Mouse (Mus musculus): ENCODE measurements at regions not wholly inside any gene's neighbourhood (a gene's known extent, or its start where the extent isn't known, plus 50 kb on each side); places are given as distances from the start of the nearest gene placed in this dataset.

GRCm38 (mm10) chr5:33548800-33549199, 80.6 kb downstream of the Fam53a start:
- DNase-seq (ENCODE audit: low spot score) (no peak), ATAC-seq (replicated peaks; ENCODE audit: low FRiP score, low TSS enrichment, low read depth) (no peak)
- H3K27me3 ChIP-seq (replicated peaks; ENCODE audit: control insufficient read depth, insufficient read depth, low read length): no peaks in the 10 kb centered on the region
- WGBS: 58% methylated on average over 2 of the region's 2 CpGs
- no peak overlapping the region for H3K27ac ChIP-seq (ENCODE audit: low read depth)
- no peak overlapping the region for H3K4me2 ChIP-seq (ENCODE audit: low read length)
- H3K4me3 ChIP-seq (ENCODE audit: low read depth, low read length): no peak overlapping the region
- H3K9ac ChIP-seq (ENCODE audit: low read length): no peak overlapping the region
- no peaks in the 10 kb centered on the region for H3K4me1 ChIP-seq (replicated peaks; ENCODE audit: control insufficient read depth, insufficient read depth, low read length)
- no peaks in the 10 kb centered on the region for H3K9me3 ChIP-seq (ENCODE audit: control insufficient read depth, low read length)
- no peaks in the 10 kb centered on the region for H3K36me3 ChIP-seq (ENCODE audit: control insufficient read depth, insufficient read depth, low read length)

DNA sequence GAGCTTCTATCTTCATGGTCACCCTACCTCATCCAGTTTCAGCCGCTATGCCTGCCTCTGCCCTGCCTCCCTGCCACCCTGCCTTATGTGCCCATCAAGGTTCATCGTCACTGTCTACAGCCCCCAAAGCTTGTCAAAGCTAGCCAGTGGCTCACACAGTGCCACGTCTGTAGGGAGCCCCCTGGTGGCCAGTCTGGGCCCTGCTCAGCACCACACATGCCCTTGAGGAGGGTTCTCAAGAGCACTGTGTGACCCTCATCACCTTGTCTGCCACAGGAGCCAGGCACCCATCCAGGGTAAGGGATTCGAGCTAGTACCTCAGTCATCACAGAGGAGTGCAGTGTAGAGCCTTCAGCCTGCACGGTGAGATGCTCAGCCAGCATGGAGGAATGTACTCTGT, 86.1 kb downstream of the Fam53a start:
- H3K4me3 ChIP-seq (ENCODE audit: low read depth, low read length): no peak overlapping the region
- peak; percentile 54; the same call in 1 of the 2 replicates for ATAC-seq (replicated peaks; ENCODE audit: low FRiP score, low TSS enrichment, low read depth)
- no peak overlapping the region for H3K9ac ChIP-seq (ENCODE audit: low read length)
- DNase-seq (ENCODE audit: low spot score): peak; percentile 81
- H3K27me3 ChIP-seq (replicated peaks; ENCODE audit: control insufficient read depth, insufficient read depth, low read length): peaks cover 19% of the 10 kb centered on the region
- H3K36me3 ChIP-seq (ENCODE audit: control insufficient read depth, insufficient read depth, low read length): no peaks in the 10 kb centered on the region
- no peak overlapping the region for H3K27ac ChIP-seq (ENCODE audit: low read depth)
- no peaks in the 10 kb centered on the region for H3K9me3 ChIP-seq (ENCODE audit: control insufficient read depth, low read length)
- 16% methylated on average over 5 of the region's 5 CpGs for WGBS
- no peak overlapping the region for H3K4me2 ChIP-seq (ENCODE audit: low read length)
- no peaks in the 10 kb centered on the region for H3K4me1 ChIP-seq (replicated peaks; ENCODE audit: control insufficient read depth, insufficient read depth, low read length)

DNA sequence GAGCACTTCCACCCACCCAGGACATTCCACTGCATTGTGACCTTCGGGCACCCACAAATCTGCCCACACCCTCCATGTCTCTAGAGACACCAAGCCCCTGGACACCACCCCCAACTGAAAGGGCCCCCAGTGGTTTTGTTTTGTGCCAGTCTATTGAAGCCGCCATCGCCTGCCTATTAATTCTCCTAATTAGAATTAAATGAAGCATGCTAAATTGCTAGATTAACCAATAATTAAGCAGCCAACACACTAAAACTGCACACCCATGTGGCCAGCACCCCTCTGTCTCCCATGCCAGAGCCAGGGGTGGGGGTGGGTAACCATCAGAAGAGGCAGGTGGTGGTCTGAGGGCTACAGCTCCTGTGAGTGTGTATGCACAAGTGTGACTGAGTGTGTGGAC, 86.8 kb downstream of the Fam53a start:
- Histone ChIP-seq H3K4me3 (ENCODE audit: low read depth, low read length) (no peak overlapping the region), H3K9me3 (ENCODE audit: control insufficient read depth, low read length) (no peaks in the 10 kb centered on the region), H3K36me3 (ENCODE audit: control insufficient read depth, insufficient read depth, low read length) (no peaks in the 10 kb centered on the region), H3K27me3 (replicated peaks; ENCODE audit: control insufficient read depth, insufficient read depth, low read length) (peaks cover 19% of the 10 kb centered on the region), H3K4me2 (ENCODE audit: low read length) (no peak overlapping the region), H3K9ac (ENCODE audit: low read length) (no peak overlapping the region), H3K4me1 (replicated peaks; ENCODE audit: control insufficient read depth, insufficient read depth, low read length) (no peaks in the 10 kb centered on the region), H3K27ac (ENCODE audit: low read depth) (no peak overlapping the region)
- 96% methylated on average over 3 of the region's 3 CpGs for WGBS
- ATAC-seq (replicated peaks; ENCODE audit: low FRiP score, low TSS enrichment, low read depth): no peak
- no peak for DNase-seq (ENCODE audit: low spot score)

DNA sequence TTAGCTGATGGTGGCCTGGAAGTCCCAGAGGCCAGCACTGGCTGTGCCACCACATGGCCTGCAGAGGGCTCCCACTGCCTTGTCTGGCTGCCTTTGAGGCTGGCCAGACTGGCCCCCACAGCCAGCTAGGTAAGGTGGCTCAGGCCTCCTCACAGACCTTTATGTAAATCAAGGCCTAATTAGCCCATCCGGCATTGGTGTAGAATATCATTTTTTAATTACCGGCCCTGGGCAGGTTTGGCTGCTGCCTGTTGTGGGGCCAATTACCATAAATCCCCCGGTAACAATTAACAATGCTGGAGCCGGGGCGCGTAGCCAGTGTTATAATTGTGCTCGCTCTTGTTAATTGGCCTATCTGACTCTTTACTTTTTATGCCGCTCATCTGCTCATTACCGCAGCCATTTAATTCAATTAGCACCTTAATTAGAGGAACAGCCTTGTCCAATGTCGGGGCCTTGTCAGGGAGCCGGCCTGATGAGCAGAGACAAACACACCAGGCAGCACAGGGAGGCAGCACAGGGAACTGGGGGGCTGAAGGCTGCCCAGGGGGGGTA, 87.4 kb downstream of the Fam53a start:
- Histone ChIP-seq H3K36me3 (ENCODE audit: control insufficient read depth, insufficient read depth, low read length) (no peaks in the 10 kb centered on the region), H3K27ac (ENCODE audit: low read depth) (no peak overlapping the region), H3K9ac (ENCODE audit: low read length) (no peak overlapping the region), H3K4me3 (ENCODE audit: low read depth, low read length) (no peak overlapping the region), H3K4me1 (replicated peaks; ENCODE audit: control insufficient read depth, insufficient read depth, low read length) (no peaks in the 10 kb centered on the region), H3K9me3 (ENCODE audit: control insufficient read depth, low read length) (no peaks in the 10 kb centered on the region), H3K27me3 (replicated peaks; ENCODE audit: control insufficient read depth, insufficient read depth, low read length) (peaks cover 19% of the 10 kb centered on the region), H3K4me2 (ENCODE audit: low read length) (no peak overlapping the region)
- 74% methylated on average over 11 of the region's 11 CpGs for WGBS
- DNase-seq (ENCODE audit: low spot score) (no peak), ATAC-seq (replicated peaks; ENCODE audit: low FRiP score, low TSS enrichment, low read depth) (no peak)

GRCm38 (mm10) chr5:33540259-33540658, 89.2 kb downstream of the Fam53a start:
- H3K9ac ChIP-seq (ENCODE audit: low read length): no peak overlapping the region
- peaks cover 19% of the 10 kb centered on the region for H3K27me3 ChIP-seq (replicated peaks; ENCODE audit: control insufficient read depth, insufficient read depth, low read length)
- H3K4me2 ChIP-seq (ENCODE audit: low read length): no peak overlapping the region
- WGBS: 43% methylated on average over 23 of the region's 23 CpGs
- ATAC-seq (replicated peaks; ENCODE audit: low FRiP score, low TSS enrichment, low read depth) (no peak), DNase-seq (ENCODE audit: low spot score) (no peak)
- H3K4me3 ChIP-seq (ENCODE audit: low read depth, low read length): 0 out of 2 replicates have a peak overlapping the region, but pooled peaks have one; percentile 1
- no peak overlapping the region for H3K27ac ChIP-seq (ENCODE audit: low read depth)
- no peaks in the 10 kb centered on the region for H3K36me3 ChIP-seq (ENCODE audit: control insufficient read depth, insufficient read depth, low read length)
- H3K9me3 ChIP-seq (ENCODE audit: control insufficient read depth, low read length): no peaks in the 10 kb centered on the region
- no peaks in the 10 kb centered on the region for H3K4me1 ChIP-seq (replicated peaks; ENCODE audit: control insufficient read depth, insufficient read depth, low read length)

DNA sequence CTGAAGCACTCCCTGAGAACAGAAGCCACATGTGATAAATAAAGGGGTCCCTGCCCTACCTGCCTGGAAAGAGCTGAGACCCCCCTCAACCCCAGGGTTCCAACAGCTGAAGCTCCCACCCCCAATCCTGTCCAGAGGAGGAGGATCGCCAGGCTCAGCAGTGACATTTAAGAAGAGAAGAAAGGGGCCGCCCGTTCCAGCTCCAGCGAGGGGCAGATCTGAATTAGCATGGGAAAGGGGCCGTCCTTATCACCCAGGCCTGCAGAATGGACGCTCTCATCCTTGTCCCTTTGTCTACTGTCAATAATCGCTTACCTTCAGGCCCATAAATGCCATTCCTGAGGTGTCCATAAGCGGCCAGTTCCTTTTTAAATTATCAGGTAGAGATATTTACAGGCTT, 92.0 kb downstream of the Fam53a start:
- DNase-seq (ENCODE audit: low spot score) (no peak), ATAC-seq (replicated peaks; ENCODE audit: low FRiP score, low TSS enrichment, low read depth) (no peak)
- no peaks in the 10 kb centered on the region for H3K9me3 ChIP-seq (ENCODE audit: control insufficient read depth, low read length)
- WGBS: 25% methylated on average over 8 of the region's 8 CpGs
- H3K27me3 ChIP-seq (replicated peaks; ENCODE audit: control insufficient read depth, insufficient read depth, low read length): peaks cover 29% of the 10 kb centered on the region
- no peaks in the 10 kb centered on the region for H3K36me3 ChIP-seq (ENCODE audit: control insufficient read depth, insufficient read depth, low read length)
- no peak overlapping the region for H3K27ac ChIP-seq (ENCODE audit: low read depth)
- H3K9ac ChIP-seq (ENCODE audit: low read length): no peak overlapping the region
- no peaks in the 10 kb centered on the region for H3K4me1 ChIP-seq (replicated peaks; ENCODE audit: control insufficient read depth, insufficient read depth, low read length)
- H3K4me2 ChIP-seq (ENCODE audit: low read length): no peak overlapping the region
- no peak overlapping the region for H3K4me3 ChIP-seq (ENCODE audit: low read depth, low read length)

- Histone ChIP-seq H3K9me3 (ENCODE audit: control insufficient read depth, low read length) (no peaks in the 10 kb centered on the region), H3K27ac (ENCODE audit: low read depth) (no peak overlapping the region), H3K4me1 (replicated peaks; ENCODE audit: control insufficient read depth, insufficient read depth, low read length) (no peaks in the 10 kb centered on the region), H3K36me3 (ENCODE audit: control insufficient read depth, insufficient read depth, low read length) (no peaks in the 10 kb centered on the region), H3K4me2 (ENCODE audit: low read length) (no peak overlapping the region), H3K9ac (ENCODE audit: low read length) (no peak overlapping the region), H3K4me3 (ENCODE audit: low read depth, low read length) (no peak overlapping the region), H3K27me3 (replicated peaks; ENCODE audit: control insufficient read depth, insufficient read depth, low read length) (peaks cover 29% of the 10 kb centered on the region)
- WGBS: 57% methylated on average over 4 of the region's 4 CpGs
- no peak for ATAC-seq (replicated peaks; ENCODE audit: low FRiP score, low TSS enrichment, low read depth)
- no peak for DNase-seq (ENCODE audit: low spot score)
Observed at GRCm38 (mm10) chr5:33537017-33537416, 92.4 kb downstream of the Fam53a start.

- Histone ChIP-seq H3K4me2 (ENCODE audit: low read length) (no peak overlapping the region), H3K4me1 (replicated peaks; ENCODE audit: control insufficient read depth, insufficient read depth, low read length) (no peaks in the 10 kb centered on the region), H3K9ac (ENCODE audit: low read length) (no peak overlapping the region), H3K27ac (ENCODE audit: low read depth) (no peak overlapping the region), H3K27me3 (replicated peaks; ENCODE audit: control insufficient read depth, insufficient read depth, low read length) (peaks cover 29% of the 10 kb centered on the region), H3K36me3 (ENCODE audit: control insufficient read depth, insufficient read depth, low read length) (no peaks in the 10 kb centered on the region), H3K4me3 (ENCODE audit: low read depth, low read length) (no peak overlapping the region), H3K9me3 (ENCODE audit: control insufficient read depth, low read length) (no peaks in the 10 kb centered on the region)
- DNase-seq (ENCODE audit: low spot score) (no peak), ATAC-seq (replicated peaks; ENCODE audit: low FRiP score, low TSS enrichment, low read depth) (no peak)
- 76% methylated on average over 4 of the region's 4 CpGs for WGBS
Observed at GRCm38 (mm10) chr5:33536261-33536660, 93.2 kb downstream of the Fam53a start.

- DNase-seq (ENCODE audit: low spot score): no peak
Observed at GRCm38 (mm10) chr5:33535145-33536010, 94.1 kb downstream of the Fam53a start.

More at GRCm38 (mm10) chr5:33535145-33536010, 94.1 kb downstream of the Fam53a start:
- no peak overlapping the region for H3K27ac ChIP-seq (ENCODE audit: low read depth)
- H3K9ac ChIP-seq (ENCODE audit: low read length): no peak overlapping the region
- H3K36me3 ChIP-seq (ENCODE audit: control insufficient read depth, insufficient read depth, low read length): no peaks in the 10 kb centered on the region
- H3K9me3 ChIP-seq (ENCODE audit: control insufficient read depth, low read length): no peaks in the 10 kb centered on the region
- ATAC-seq (replicated peaks; ENCODE audit: low FRiP score, low TSS enrichment, low read depth): no peak
- no peak overlapping the region for H3K4me3 ChIP-seq (ENCODE audit: low read depth, low read length)
- H3K4me1 ChIP-seq (replicated peaks; ENCODE audit: control insufficient read depth, insufficient read depth, low read length): no peaks in the 10 kb centered on the region
- H3K27me3 ChIP-seq (replicated peaks; ENCODE audit: control insufficient read depth, insufficient read depth, low read length): peaks cover 22% of the 10 kb centered on the region
- WGBS: 13% methylated on average over 21 of the region's 21 CpGs
- H3K4me2 ChIP-seq (ENCODE audit: low read length): peak overlapping the region; percentile 31; the same call in 1 of the 2 replicates
